In genomic region chr10:94457454-94457853, GRCm38 (mm10) we compare ENCODE assay signal across 13 mouse cellular contexts.
"Had no signal": no experiment of that assay in that cellular context is flagged by ENCODE, and none has a peak within 500 bp of the region (broad histone marks: within the 10 kb centered on the region; RNA-seq: fewer than 3 reads in every experiment).

No protein-coding gene starts in this region.

- H3K4me3 ChIP-seq: left cerebral cortex, adult 2 months; liver, embryonic 13.5 days; lung, embryonic 15.5 days; neural tube, embryonic 13.5 days had no signal

- H3K4me2 ChIP-seq: liver, embryonic 13.5 days; lung, embryonic 15.5 days; midbrain, embryonic 11.5 days; neural tube, embryonic 13.5 days had no signal

- H3K9ac ChIP-seq: liver, embryonic 13.5 days; liver, postnatal 0 days; lung, embryonic 15.5 days; neural tube, embryonic 13.5 days had no signal

- H3K4me1 ChIP-seq: liver, embryonic 13.5 days had no signal

- H3K27ac ChIP-seq: left cerebral cortex, adult 2 months; liver, embryonic 13.5 days; lung, embryonic 15.5 days; neural tube, embryonic 13.5 days had no signal

- H3K9me3 ChIP-seq: liver, embryonic 13.5 days; lung, embryonic 15.5 days; neural tube, embryonic 13.5 days had no signal

- H3K27me3 ChIP-seq: liver, embryonic 13.5 days; lung, embryonic 15.5 days; neural tube, embryonic 13.5 days had no signal

- ATAC-seq: liver, postnatal 0 days; midbrain, embryonic 16.5 days had no signal

- DNase-seq: kidney, adult 8-10 months; kidney, postnatal 25 days; liver; liver, embryonic 13.5 days; liver, postnatal 0 days; lung, postnatal 14 days; right cerebral cortex, postnatal 14 days; thymus, postnatal 36 days had no signal

- H3K36me3 ChIP-seq: liver, embryonic 13.5 days; lung, embryonic 15.5 days; neural tube, embryonic 13.5 days had no signal
